Mouse (Mus musculus) ES-E14 (cell line): ENCODE data around the gene Wdr62.

ENCODE experiments used
- HCFC1 ChIP-seq: IDR thresholded peaks from 2 replicates; pipeline ENCODE4 v1.6.1; 2012; ENCODE audit warnings: low read length, inconsistent platforms, borderline replicate concordance; ENCODE audit not compliant: insufficient read depth
- ZC3H11A ChIP-seq: IDR thresholded peaks from 2 replicates; pipeline ENCODE4 v1.6.1; 2012; ENCODE audit warnings: low read depth, mild to moderate bottlenecking, inconsistent platforms, low read length, borderline replicate concordance

GRCm38 (mm10) chr7:30322865-30323264, 42.6 kb upstream of the Wdr62 start:
- TF ChIP-seq HCFC1 (no peak), ZC3H11A (no peak)
